Mouse (Mus musculus): ENCODE results near the gene A730061H03Rik. TPM values are rescaled to one million over a fixed set of nuclear protein-coding genes. Genes with fewer than 3 reads are reported as not detected.

The A730061H03Rik gene
- polyA plus RNA-seq (2014; fragmentation: Nextera tagmentation; extraction: Ambion mirVana) = 1.5 TPM in 1 of 2 replicates, not detected in the other

- Histone ChIP-seq H3K27me3 (ENCODE audit: control insufficient read depth, insufficient read depth, low read length) (no peaks in the 10 kb centered on the region), H3K4me1 (ENCODE audit: control insufficient read depth, insufficient read depth, low read length) (peaks cover 16% of the 10 kb centered on the region), H3K4me2 (ENCODE audit: low read depth, low read length) (peak within 1 kb of the TSS; percentile 68), H3K36me3 (ENCODE audit: control insufficient read depth, insufficient read depth, low read length) (peaks cover 17% of the 10 kb centered on the region), H3K27ac (ENCODE audit: low read depth, low read length) (peak within 1 kb of the TSS; percentile 99), H3K4me3 (ENCODE audit: low read depth, low read length) (peak within 1 kb of the TSS; percentile 64), H3K9me3 (ENCODE audit: control insufficient read depth, low read length) (no peaks in the 10 kb centered on the region), H3K9ac (replicated peaks; ENCODE audit: low read depth, low read length) (peak within 1 kb of the TSS; percentile 67)
- under 1% methylated on average over 51 of the region's 51 CpGs for WGBS
- ATAC-seq (ENCODE audit: low read depth) = peak; percentile 96
Measured at GRCm38 (mm10) chr14:55560202-55561073, at the start of gene A730061H03Rik. Gene A730061H03Rik (minus strand): TSS chr14:55560406.

GRCm38 (mm10) chr14:55608339-55608738 is 48.1 kb upstream of the A730061H03Rik start:
- Histone ChIP-seq H3K4me1 (ENCODE audit: control insufficient read depth, insufficient read depth, low read length) (no peaks in the 10 kb centered on the region), H3K27ac (ENCODE audit: low read depth, low read length) (no peak overlapping the region), H3K36me3 (ENCODE audit: control insufficient read depth, insufficient read depth, low read length) (peaks cover 19% of the 10 kb centered on the region), H3K9ac (replicated peaks; ENCODE audit: low read depth, low read length) (no peak overlapping the region), H3K9me3 (ENCODE audit: control insufficient read depth, low read length) (no peaks in the 10 kb centered on the region), H3K4me2 (ENCODE audit: low read depth, low read length) (no peak overlapping the region), H3K4me3 (ENCODE audit: low read depth, low read length) (no peak overlapping the region), H3K27me3 (ENCODE audit: control insufficient read depth, insufficient read depth, low read length) (no peaks in the 10 kb centered on the region)
- WGBS = 97% methylated on average over 6 of the region's 6 CpGs
- ATAC-seq (ENCODE audit: low read depth) = no peak

GRCm38 (mm10) chr14:55605743-55606459 is 45.7 kb upstream of the A730061H03Rik start:
- H3K4me3 ChIP-seq (ENCODE audit: low read depth, low read length) = no peak overlapping the region
- no peak overlapping the region for H3K9ac ChIP-seq (replicated peaks; ENCODE audit: low read depth, low read length)
- no peaks in the 10 kb centered on the region for H3K9me3 ChIP-seq (ENCODE audit: control insufficient read depth, low read length)
- no peaks in the 10 kb centered on the region for H3K4me1 ChIP-seq (ENCODE audit: control insufficient read depth, insufficient read depth, low read length)
- no peaks in the 10 kb centered on the region for H3K27me3 ChIP-seq (ENCODE audit: control insufficient read depth, insufficient read depth, low read length)
- WGBS = 94% methylated on average over 16 of the region's 16 CpGs
- H3K27ac ChIP-seq (ENCODE audit: low read depth, low read length) = no peak overlapping the region
- no peak for ATAC-seq (ENCODE audit: low read depth)
- no peak overlapping the region for H3K4me2 ChIP-seq (ENCODE audit: low read depth, low read length)
- peaks cover 39% of the 10 kb centered on the region for H3K36me3 ChIP-seq (ENCODE audit: control insufficient read depth, insufficient read depth, low read length)

- H3K4me3 ChIP-seq (ENCODE audit: low read depth, low read length) = no peak overlapping the region
- H3K36me3 ChIP-seq (ENCODE audit: control insufficient read depth, insufficient read depth, low read length) = peaks cover 49% of the 10 kb centered on the region
- H3K27me3 ChIP-seq (ENCODE audit: control insufficient read depth, insufficient read depth, low read length) = no peaks in the 10 kb centered on the region
- H3K9me3 ChIP-seq (ENCODE audit: control insufficient read depth, low read length) = no peaks in the 10 kb centered on the region
- WGBS = 88% methylated on average over 11 of the region's 11 CpGs
- no peaks in the 10 kb centered on the region for H3K4me1 ChIP-seq (ENCODE audit: control insufficient read depth, insufficient read depth, low read length)
- H3K27ac ChIP-seq (ENCODE audit: low read depth, low read length) = no peak overlapping the region
- no peak overlapping the region for H3K9ac ChIP-seq (replicated peaks; ENCODE audit: low read depth, low read length)
- no peak overlapping the region for H3K4me2 ChIP-seq (ENCODE audit: low read depth, low read length)
- no peak for ATAC-seq (ENCODE audit: low read depth)
Measured at GRCm38 (mm10) chr14:55604823-55605222, 44.6 kb upstream of the A730061H03Rik start.

GRCm38 (mm10) chr14:55603633-55604576 is 43.7 kb upstream of the A730061H03Rik start:
- Histone ChIP-seq H3K36me3 (ENCODE audit: control insufficient read depth, insufficient read depth, low read length) (peaks cover 59% of the 10 kb centered on the region), H3K4me1 (ENCODE audit: control insufficient read depth, insufficient read depth, low read length) (no peaks in the 10 kb centered on the region), H3K4me3 (ENCODE audit: low read depth, low read length) (no peak overlapping the region), H3K4me2 (ENCODE audit: low read depth, low read length) (peak overlapping the region; percentile 23), H3K27me3 (ENCODE audit: control insufficient read depth, insufficient read depth, low read length) (no peaks in the 10 kb centered on the region), H3K9me3 (ENCODE audit: control insufficient read depth, low read length) (no peaks in the 10 kb centered on the region), H3K27ac (ENCODE audit: low read depth, low read length) (peak overlapping the region; percentile 34; the same call in 1 of the 2 replicates), H3K9ac (replicated peaks; ENCODE audit: low read depth, low read length) (0 out of 2 replicates have a peak overlapping the region, but pooled peaks have one; percentile 48)
- WGBS = 22% methylated on average over 19 of the region's 19 CpGs
- peak; percentile 87 for ATAC-seq (ENCODE audit: low read depth)

GRCm38 (mm10) chr14:55603271-55603632 is 43.0 kb upstream of the A730061H03Rik start, which contains the start of gene Irf9:
Gene Irf9 (plus strand): TSS chr14:55603571.
- no peak for ATAC-seq (ENCODE audit: low read depth)
- H3K4me2 ChIP-seq (ENCODE audit: low read depth, low read length) = peak within 1 kb of the TSS; percentile 23
- no peaks in the 10 kb centered on the region for H3K9me3 ChIP-seq (ENCODE audit: control insufficient read depth, low read length)
- 88% methylated on average over 7 of the region's 7 CpGs for WGBS
- no peaks in the 10 kb centered on the region for H3K27me3 ChIP-seq (ENCODE audit: control insufficient read depth, insufficient read depth, low read length)
- H3K27ac ChIP-seq (ENCODE audit: low read depth, low read length) = peak within 1 kb of the TSS; percentile 34; the same call in 1 of the 2 replicates
- 0 out of 2 replicates have a peak within 1 kb of the TSS, but pooled peaks have one; percentile 48 for H3K9ac ChIP-seq (replicated peaks; ENCODE audit: low read depth, low read length)
- H3K4me1 ChIP-seq (ENCODE audit: control insufficient read depth, insufficient read depth, low read length) = no peaks in the 10 kb centered on the region
- no peak within 1 kb of the TSS for H3K4me3 ChIP-seq (ENCODE audit: low read depth, low read length)
- H3K36me3 ChIP-seq (ENCODE audit: control insufficient read depth, insufficient read depth, low read length) = peaks cover 59% of the 10 kb centered on the region

GRCm38 (mm10) chr14:55598521-55599390 is 38.5 kb upstream of the A730061H03Rik start:
- Histone ChIP-seq H3K4me3 (ENCODE audit: low read depth, low read length) (no peak overlapping the region), H3K36me3 (ENCODE audit: control insufficient read depth, insufficient read depth, low read length) (peaks cover 84% of the 10 kb centered on the region), H3K9me3 (ENCODE audit: control insufficient read depth, low read length) (no peaks in the 10 kb centered on the region), H3K27me3 (ENCODE audit: control insufficient read depth, insufficient read depth, low read length) (no peaks in the 10 kb centered on the region), H3K27ac (ENCODE audit: low read depth, low read length) (no peak overlapping the region), H3K4me2 (ENCODE audit: low read depth, low read length) (no peak overlapping the region), H3K4me1 (ENCODE audit: control insufficient read depth, insufficient read depth, low read length) (no peaks in the 10 kb centered on the region), H3K9ac (replicated peaks; ENCODE audit: low read depth, low read length) (no peak overlapping the region)
- no peak for ATAC-seq (ENCODE audit: low read depth)
- 96% methylated on average over 21 of the region's 21 CpGs for WGBS
